Mouse (Mus musculus) hindbrain, embryonic 12.5 days (tissue): ENCODE measurements around the gene Eif2ak1. TPM values are rescaled to one million over a fixed set of nuclear protein-coding genes. Genes with fewer than 3 reads are reported as not detected.

Source experiments
- ATAC-seq: fragments of 200-750 bp; cut with Nextera tagmentation; 2 replicates; pipeline ENCODE4 v1.8.0; 2017; ENCODE audit warnings: moderate TSS enrichment; ENCODE audit not compliant: low FRiP score
- H3K27ac ChIP-seq: fragments of 300-500 bp; sonication (generic); 2 replicates; pipeline ENCODE4 v1.5.1; 2016; ENCODE audit warnings: mild to moderate bottlenecking
- H3K27me3 ChIP-seq: fragments of 300-500 bp; sonication (generic); 2 replicates; pipeline ENCODE4 v1.6.1; 2016; ENCODE audit warnings: mild to moderate bottlenecking
- H3K36me3 ChIP-seq: fragments of 300-500 bp; sonication (generic); 2 replicates; pipeline ENCODE4 v1.6.1; 2016; ENCODE audit warnings: mild to moderate bottlenecking
- H3K4me1 ChIP-seq: fragments of 300-500 bp; sonication (generic); 2 replicates; pipeline ENCODE4 v1.6.1; 2016
- H3K4me2 ChIP-seq: fragments of 300-500 bp; sonication (generic); replicated peaks from 2 replicates; pipeline ENCODE4 v1.6.1; 2016; ENCODE audit warnings: mild to moderate bottlenecking
- H3K4me3 ChIP-seq: fragments of 300-500 bp; sonication (generic); 2 replicates; pipeline ENCODE4 v1.5.1; 2016; ENCODE audit warnings: mild to moderate bottlenecking
- H3K9ac ChIP-seq: fragments of 300-500 bp; sonication (generic); 2 replicates; pipeline ENCODE4 v1.6.1; 2016; ENCODE audit warnings: mild to moderate bottlenecking, moderate library complexity
- H3K9me3 ChIP-seq: fragments of 300-500 bp; sonication (generic); replicated peaks from 2 replicates; pipeline ENCODE4 v1.6.1; 2016; ENCODE audit warnings: mild to moderate bottlenecking
- WGBS: fragments of 180-500 bp; shearing (Covaris S2); methylation state at CpG from one replicate; pipeline ENCODE4 v1.1.7; 2016; 5-methylcytosine and 5-hydroxymethylcytosine counted together
- polyA plus RNA-seq: library from polyadenylated mRNA; unstranded; fragments of >200 nt; fragmentation: Nextera tagmentation; extraction: Ambion mirVana; gene quantifications from 2 replicates; pipeline ENCODE4 v1.2.1, GENCODE M21; 2016

The Eif2ak1 gene
- polyA plus RNA-seq, 1 experiment from 2014 or later, result 47.8 TPM

DNA sequence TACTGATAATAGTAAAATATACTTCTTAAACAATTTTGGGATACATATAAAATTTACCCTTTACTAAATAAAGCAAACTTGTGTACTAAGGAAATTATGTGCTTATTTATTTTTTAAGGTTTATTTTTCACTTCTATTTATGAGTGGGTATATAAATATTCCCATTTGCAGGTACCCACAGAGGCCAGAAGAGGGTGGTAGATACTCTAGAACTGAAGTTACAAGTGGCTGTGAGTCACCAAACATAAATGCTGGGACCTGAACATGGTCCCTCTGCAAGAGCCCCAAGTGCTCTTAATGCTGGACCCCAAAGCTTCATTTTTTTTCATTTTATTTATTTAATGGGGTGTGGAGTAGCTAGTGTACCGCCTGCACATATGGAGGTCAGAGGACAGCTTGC is 116.3 kb downstream of the Eif2ak1 start:
- no peaks in the 10 kb centered on the region for H3K9me3 ChIP-seq
- no peak for ATAC-seq
- no peaks in the 10 kb centered on the region for H3K4me1 ChIP-seq
- WGBS, result 84% methylated on average over 1 of the region's 1 CpGs
- no peak overlapping the region for H3K4me3 ChIP-seq
- no peak overlapping the region for H3K4me2 ChIP-seq
- no peak overlapping the region for H3K9ac ChIP-seq
- H3K27ac ChIP-seq, result no peak overlapping the region
- no peaks in the 10 kb centered on the region for H3K27me3 ChIP-seq
- H3K36me3 ChIP-seq, result peaks cover 36% of the 10 kb centered on the region

DNA sequence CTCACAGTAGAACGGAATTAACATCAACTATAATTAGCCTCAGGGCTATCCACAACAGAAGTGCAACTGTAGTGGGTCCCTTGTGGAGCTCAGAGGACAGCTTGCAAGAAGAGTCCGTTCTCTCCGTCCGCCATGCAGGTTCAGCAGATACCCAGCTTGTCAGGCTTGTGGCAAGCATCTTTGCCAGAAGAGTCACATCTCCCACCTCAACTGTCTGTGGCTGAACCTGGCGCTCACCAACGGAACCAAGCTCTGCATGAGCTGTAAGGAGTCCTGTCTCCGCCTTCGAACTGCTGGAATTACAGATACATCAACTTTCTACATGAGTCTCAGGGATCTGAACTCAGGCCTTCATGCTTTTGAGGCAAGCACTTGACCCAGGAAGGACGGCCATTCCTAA is 118.6 kb downstream of the Eif2ak1 start:
- H3K9me3 ChIP-seq, result no peaks in the 10 kb centered on the region
- WGBS, result 88% methylated on average over 9 of the region's 9 CpGs
- H3K4me2 ChIP-seq, result no peak overlapping the region
- no peak overlapping the region for H3K27ac ChIP-seq
- ATAC-seq, result no peak
- no peak overlapping the region for H3K9ac ChIP-seq
- H3K36me3 ChIP-seq, result peaks cover 15% of the 10 kb centered on the region
- H3K4me3 ChIP-seq, result no peak overlapping the region
- no peaks in the 10 kb centered on the region for H3K27me3 ChIP-seq
- no peaks in the 10 kb centered on the region for H3K4me1 ChIP-seq

DNA sequence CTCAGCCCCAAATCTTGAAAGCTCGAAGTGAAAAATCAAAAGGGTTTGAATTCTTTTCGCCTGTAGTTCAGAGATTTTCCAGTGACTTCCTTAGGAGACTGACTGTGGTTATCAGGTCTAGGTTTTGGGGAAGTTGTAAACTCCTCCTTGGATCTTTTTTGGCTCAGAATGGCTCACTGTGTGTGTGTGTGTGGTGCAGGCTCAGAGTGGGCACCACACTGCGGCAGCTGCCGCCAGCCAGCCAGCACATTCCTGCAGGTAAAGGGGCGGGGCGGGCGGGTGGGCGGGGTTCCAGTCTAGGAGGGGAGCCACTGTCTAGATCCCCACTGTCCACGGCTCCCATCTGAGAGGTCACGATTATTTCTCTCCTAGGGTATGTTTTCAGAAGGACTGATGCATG is 124.0 kb downstream of the Eif2ak1 start:
- no peaks in the 10 kb centered on the region for H3K27me3 ChIP-seq
- no peak overlapping the region for H3K4me3 ChIP-seq
- H3K36me3 ChIP-seq, result no peaks in the 10 kb centered on the region
- H3K4me1 ChIP-seq, result no peaks in the 10 kb centered on the region
- whole genome bisulfite sequencing, result 29% methylated on average over 10 of the region's 10 CpGs
- H3K9me3 ChIP-seq, result no peaks in the 10 kb centered on the region
- no peak overlapping the region for H3K27ac ChIP-seq
- no peak overlapping the region for H3K9ac ChIP-seq
- H3K4me2 ChIP-seq, result no peak overlapping the region
- ATAC-seq, result no peak

DNA sequence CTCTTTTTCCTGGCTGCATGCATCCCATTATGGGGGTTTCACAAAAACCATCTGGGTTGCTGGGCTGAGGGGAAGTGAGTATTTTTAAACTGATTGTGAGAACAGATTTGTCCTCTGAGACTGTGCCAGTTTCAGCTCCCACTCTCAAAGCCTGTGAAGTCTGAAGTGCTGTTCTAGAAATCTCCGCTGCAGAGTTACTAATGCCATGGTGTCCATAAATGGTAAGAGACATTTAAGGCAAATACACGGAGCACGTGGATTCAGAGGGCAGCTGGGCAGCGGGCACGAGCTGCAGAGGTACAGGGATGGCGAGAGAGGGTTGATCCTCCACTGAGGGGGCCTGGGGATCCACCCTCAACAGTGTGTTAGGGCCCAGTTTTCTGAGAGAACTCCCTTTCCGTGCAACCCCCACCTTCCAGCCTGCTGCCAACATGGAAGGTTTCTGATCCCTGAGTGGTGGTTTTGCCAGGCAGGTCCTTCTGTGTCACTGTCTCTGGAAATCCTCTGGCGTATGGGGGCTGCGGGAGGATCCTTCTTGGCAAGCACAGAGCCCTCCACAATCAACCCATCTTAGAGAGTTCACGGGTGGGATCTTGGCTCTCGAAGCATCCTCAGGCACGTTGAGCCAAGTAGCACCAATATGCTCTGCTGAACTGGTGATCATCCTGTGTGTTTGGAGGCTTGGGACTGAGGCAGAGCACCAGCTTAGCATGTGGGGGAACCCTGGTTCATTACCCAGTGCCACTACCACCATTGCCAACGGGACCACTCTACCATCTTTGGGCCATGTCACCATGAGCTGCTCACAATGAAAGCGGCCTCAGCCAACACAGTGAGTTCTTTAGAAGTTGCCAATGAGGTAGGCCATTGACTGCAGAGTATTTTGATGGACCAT is 125.9 kb downstream of the Eif2ak1 start:
- Histone ChIP-seq H3K4me1 (no peaks in the 10 kb centered on the region), H3K4me2 (no peak overlapping the region), H3K4me3 (no peak overlapping the region), H3K27me3 (no peaks in the 10 kb centered on the region), H3K27ac (no peak overlapping the region), H3K9ac (no peak overlapping the region), H3K9me3 (no peaks in the 10 kb centered on the region), H3K36me3 (no peaks in the 10 kb centered on the region)
- ATAC-seq, result no peak
- 90% methylated on average over 14 of the region's 14 CpGs for WGBS

DNA sequence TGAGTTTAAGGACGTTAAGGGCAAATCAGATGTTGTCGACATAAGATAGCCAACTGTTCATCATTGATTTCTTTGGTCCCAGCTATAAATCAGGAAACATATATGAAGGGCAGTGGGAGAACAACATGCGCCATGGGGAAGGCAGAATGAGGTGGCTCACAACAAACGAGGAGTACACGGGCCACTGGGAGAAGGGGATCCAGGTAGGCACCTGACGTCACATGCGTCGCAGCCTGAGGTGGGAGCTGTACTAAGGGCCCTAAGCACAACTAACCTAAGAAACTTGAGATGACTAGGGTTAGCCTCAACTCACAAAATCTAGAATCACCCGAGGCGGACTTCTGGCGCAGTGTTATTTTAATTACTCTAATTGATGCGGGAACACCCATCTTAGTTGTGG is 130.8 kb downstream of the Eif2ak1 start:
- H3K27ac ChIP-seq, result no peak overlapping the region
- H3K4me3 ChIP-seq, result no peak overlapping the region
- ATAC-seq, result no peak
- H3K4me1 ChIP-seq, result no peaks in the 10 kb centered on the region
- no peaks in the 10 kb centered on the region for H3K36me3 ChIP-seq
- H3K27me3 ChIP-seq, result no peaks in the 10 kb centered on the region
- no peak overlapping the region for H3K9ac ChIP-seq
- H3K4me2 ChIP-seq, result no peak overlapping the region
- 91% methylated on average over 12 of the region's 12 CpGs for WGBS
- H3K9me3 ChIP-seq, result no peaks in the 10 kb centered on the region

DNA sequence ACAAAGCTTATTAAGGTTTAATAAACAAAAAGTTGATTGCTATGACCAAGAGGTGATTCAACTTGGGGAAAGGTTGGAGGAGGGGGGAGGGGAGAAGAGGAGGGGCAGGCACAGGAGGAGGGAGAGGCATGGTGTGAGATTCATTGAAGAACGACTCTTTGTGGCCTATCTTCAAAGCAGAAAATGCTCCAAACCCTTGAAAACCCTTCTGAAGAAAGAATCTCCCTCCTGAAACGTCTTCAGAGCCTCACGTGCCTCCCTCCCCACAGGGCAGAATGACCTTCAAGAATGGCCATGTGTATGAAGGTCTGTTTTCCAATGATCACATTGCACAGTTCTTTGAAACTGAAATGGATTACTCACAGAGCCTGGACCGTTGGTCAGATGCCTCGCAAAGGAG is 132.4 kb downstream of the Eif2ak1 start:
- Histone ChIP-seq H3K36me3 (no peaks in the 10 kb centered on the region), H3K4me1 (no peaks in the 10 kb centered on the region), H3K27ac (no peak overlapping the region), H3K4me3 (no peak overlapping the region), H3K4me2 (no peak overlapping the region), H3K9ac (no peak overlapping the region), H3K9me3 (no peaks in the 10 kb centered on the region), H3K27me3 (no peaks in the 10 kb centered on the region)
- ATAC-seq, result no peak
- WGBS, result 46% methylated on average over 5 of the region's 5 CpGs

Other genes starting within 250 kb of the Eif2ak1 start
- gene Cyth3, start 195.3 kb upstream of the Eif2ak1 start, polyA plus RNA-seq, result 39.8 and 46.1 TPM in 2 replicates
- gene Usp42, start 85.5 kb upstream of the Eif2ak1 start, polyA plus RNA-seq, result 37.0 and 37.7 TPM in 2 replicates
- gene Ankrd61, start 79.9 kb downstream of the Eif2ak1 start, polyA plus RNA-seq, result 0.39 and 0.47 TPM in 2 replicates
- 72.7 and 81.4 TPM in 2 replicates for gene Aimp2, start 92.1 kb downstream of the Eif2ak1 start, polyA plus RNA-seq
- gene Pms2, start 92.2 kb downstream of the Eif2ak1 start, polyA plus RNA-seq, result 27.1 and 30.2 TPM in 2 replicates
- 1.2 and 1.9 TPM in 2 replicates for gene Gm42421, start 110.4 kb downstream of the Eif2ak1 start, polyA plus RNA-seq
- 2.4 and 2.6 TPM in 2 replicates for gene Rsph10b, start 115.2 kb downstream of the Eif2ak1 start, polyA plus RNA-seq
- gene Ccz1, start 197.1 kb downstream of the Eif2ak1 start, polyA plus RNA-seq, result 99.4 and 108 TPM in 2 replicates
- not detected in 2 replicates for gene Ocm, start 208.9 kb downstream of the Eif2ak1 start, polyA plus RNA-seq